Mouse (Mus musculus) lung, postnatal 36 days (tissue): ENCODE results near the gene Hs3st3b1.

Source experiments
- DNase-seq: peaks from one replicate; pipeline ENCODE4 v3.0.0; 2022; ENCODE audit warnings: mixed read lengths

Gene Hs3st3b1

DNA sequence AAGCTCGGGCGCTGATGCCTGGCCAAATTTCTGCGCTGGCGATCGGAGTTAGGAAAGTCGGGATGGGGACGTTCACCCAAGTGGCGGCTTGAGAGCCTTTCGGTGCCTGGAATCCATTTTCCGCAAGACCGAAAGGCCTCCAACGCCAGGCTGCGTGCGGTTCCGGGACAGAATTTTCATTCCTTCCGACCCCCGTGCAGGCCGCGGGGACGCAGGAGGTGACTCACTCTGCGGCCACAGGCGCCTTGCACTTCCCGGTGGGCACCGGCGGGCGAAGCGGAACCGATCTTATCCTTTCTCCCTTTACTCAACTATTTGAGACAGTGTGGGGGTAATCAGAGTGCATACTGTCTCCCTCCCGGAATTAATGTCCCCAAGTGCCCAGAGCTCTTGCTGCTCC is 1.3 kb upstream of the Hs3st3b1 start:
- DNase-seq: peak; percentile 20

DNA sequence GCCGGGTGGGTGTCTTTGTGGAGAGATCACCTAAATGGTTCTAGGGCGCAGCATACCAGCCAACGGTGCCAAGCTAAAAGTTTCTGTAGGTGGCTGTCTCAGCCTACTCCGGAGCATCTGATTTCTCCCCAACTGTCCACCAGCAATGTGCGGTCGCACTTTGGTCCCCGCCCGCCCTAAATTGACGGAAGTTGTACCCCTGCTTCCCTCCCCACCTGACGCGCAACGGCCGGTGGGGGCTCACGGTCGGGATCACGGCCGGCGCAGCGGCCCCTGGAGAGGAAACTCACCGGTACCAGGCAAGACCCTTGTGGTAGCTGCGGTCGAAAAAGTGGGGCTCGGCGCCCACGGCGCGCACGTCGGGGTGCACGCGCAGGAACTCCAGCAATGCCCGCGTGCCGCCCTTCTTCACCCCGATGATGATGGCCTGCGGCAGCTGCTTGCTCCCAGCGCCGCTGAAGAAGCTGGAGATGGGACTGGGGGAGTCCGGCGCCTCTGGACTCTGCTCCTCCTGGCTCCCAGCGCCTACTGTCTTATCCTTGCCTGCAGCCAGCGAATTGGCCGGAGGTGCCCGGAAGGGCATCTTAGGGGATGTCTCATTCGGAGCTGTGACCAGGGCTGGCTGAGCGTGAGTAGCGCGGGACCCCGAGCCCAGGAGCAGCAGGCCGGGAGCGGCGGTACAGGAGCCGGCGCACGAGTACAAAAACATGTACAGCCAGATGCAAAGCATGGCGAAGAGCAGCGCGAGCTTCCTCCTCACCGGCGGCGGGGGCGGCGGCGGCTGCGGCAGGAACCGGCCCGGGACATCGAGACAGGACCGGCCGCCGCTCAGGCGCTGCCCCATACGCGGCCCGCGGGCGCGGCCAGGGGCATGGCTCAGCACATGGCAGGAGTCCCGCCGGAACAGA is 792 bp downstream of the Hs3st3b1 start:
- DNase-seq: peak; percentile 21

- peak; percentile 83 for DNase-seq
Observed at GRCm38 (mm10) chr11:63920531-63920930, 1.6 kb downstream of the Hs3st3b1 start.

DNA sequence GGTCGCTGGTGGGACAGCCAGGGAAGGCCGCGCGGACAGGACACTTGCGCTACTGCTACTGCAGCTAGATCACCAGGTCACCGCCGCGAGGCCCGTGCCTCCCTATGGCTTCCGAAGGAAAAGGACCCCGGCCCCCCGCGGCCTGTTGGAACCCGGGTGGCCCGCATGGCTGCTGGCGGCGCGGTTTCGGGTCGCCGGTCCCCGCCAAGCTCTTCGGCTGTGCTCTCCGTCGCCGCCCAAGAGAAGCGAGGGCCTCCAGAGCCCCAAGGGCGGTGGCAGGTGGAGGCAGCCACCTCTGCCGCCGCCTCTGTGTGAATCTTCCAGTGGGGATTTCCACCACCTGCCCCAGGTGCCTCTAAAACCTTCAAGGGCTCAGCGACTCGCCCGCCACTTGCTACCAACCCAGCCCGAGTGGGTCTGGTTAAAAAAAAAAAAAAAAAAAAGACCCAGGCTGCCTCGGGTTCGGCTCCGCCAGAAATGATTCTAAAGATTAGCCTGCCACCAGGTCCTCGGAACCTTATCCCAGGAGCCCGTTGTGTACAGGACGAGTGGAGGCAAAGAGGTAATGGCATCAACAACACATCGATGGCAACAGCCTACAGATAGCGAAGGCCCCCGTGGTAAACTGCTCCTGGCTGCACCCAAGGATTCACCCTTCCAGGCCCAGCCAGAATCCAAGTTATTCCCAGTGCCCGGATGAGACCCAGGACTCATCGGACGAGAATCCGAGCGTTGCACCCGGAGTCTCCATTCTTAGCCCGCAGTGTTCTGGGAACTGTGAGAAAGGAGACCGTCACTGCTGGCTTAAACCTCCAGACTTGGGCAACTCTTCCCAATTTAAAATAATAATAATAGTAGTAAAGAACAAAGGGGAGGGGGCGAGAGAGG is 2.6 kb downstream of the Hs3st3b1 start:
- DNase-seq: no peak

- DNase-seq: peak; percentile 42
Observed at GRCm38 (mm10) chr11:63918321-63919105, 3.6 kb downstream of the Hs3st3b1 start.

GRCm38 (mm10) chr11:63917561-63917960 is 4.5 kb downstream of the Hs3st3b1 start:
- no peak for DNase-seq

DNA sequence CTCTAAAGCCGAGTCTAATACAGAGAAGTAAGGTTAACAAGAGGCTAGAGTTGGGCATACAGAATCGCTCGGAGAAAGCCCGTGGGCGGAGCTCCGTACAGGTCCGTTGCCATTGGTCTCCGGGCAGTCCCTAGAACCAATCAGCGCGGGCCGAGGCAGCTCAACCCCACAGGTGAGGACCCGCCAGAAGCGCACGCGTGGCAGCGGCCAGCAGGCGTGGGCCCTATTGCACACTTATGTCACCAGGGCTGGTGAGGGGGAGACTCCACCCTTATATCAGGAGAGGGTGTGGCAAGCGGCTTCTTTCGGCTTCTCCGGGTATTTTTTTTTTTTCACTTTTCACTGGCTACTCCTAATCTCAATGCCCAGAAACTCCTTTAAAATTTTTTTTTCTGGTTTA is 7.7 kb downstream of the Hs3st3b1 start:
- peak; percentile 92 for DNase-seq

DNA sequence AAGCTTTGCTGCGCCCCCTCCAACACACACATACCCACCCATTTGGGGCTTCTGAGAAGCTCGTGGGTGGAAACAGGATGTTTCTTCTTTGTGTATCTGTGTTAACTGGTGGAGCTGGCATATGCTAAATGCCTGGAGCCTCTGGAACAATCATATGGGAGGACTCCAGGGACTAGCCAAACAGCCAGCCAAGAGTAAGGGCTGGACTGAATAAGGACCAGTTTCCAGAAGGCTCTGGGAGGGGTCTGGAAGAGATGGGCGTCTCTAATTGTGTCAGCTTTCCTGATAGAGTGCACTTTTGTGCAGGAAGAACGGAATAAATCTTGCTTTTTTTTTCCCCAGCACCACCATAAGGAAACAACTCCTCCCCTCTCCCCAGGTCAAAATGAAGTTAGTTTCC is 8.2 kb downstream of the Hs3st3b1 start:
- no peak for DNase-seq

- DNase-seq: no peak
Observed at GRCm38 (mm10) chr11:63911001-63911400, 11.1 kb downstream of the Hs3st3b1 start.

GRCm38 (mm10) chr11:63909961-63910360 is 12.1 kb downstream of the Hs3st3b1 start:
- no peak for DNase-seq

DNA sequence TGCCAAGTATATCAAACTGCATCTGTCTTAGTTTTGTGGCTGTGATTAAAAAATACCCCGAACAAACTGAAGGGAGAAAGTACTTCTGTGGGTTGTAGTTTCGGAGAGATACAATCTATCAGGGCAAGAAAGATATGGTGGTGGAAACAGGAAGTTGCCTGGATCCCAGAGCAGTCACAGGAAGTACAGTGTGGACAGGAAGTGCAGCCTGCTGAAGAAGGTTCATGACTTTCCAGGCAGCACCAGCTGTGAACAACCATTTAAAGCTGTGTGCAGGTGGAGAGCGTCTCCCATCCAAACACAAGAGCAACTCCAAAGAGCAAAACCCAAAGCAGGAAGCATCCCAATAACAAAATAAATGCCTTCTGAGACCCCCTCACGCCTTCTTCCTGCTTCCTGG is 13.6 kb downstream of the Hs3st3b1 start:
- DNase-seq: no peak

DNA sequence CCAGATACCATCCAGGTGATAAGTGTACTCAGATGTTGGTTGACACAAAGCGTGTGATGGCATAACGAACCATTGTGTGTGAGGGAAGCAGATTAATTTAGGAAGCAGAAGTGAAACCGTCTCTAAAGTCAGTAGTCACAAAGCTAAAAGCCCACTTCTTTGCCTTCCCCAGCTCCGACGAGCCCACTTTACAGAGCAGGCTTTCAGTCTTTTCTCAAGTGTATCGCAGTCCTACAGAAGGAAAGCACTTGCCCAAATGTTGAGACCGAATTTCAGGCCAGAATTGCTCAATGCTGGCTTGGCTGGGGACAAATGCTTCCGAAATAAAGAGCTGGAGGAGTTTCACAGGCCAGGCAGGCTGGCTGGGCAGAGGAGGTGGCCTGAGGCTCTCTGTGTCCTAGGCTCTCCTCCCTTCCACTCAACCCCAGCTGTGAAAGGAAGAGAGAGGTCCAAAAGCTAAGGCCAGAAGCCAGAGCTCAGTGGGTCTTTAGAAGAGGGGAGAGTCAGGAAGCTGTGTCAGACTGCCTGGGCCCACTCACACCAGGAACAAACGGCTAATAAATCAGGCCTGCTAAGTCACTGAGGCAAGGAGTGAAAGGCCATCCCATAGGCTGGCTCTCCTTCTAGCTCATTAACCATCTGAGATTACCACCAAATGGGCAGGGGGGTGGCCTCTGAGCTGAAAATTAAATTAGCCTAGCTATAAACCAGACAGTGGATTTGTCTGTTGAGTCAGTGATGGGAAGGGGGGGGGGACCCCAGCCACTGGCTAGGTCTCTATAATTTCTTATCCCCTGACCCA is 15.3 kb downstream of the Hs3st3b1 start:
- peak; percentile 66 for DNase-seq

DNA sequence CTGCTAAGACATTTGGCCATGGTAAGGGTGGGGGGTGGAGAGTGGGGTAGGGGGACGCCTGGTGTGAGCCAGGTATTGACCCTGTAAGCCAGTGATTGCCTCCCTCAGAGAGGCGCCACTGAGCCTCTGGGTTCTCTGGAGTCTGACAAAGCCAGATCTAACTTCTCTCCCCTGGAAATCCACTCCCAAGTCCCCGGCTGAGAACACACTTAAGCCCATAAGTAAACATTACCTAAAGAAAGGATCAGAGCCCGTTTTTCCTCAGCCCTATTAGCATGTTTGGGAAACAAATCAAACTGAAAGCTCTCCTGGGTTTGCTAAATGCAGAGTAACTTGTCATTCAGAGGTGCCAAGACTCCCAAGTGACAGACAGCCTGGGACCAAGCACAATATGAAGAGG is 17.3 kb downstream of the Hs3st3b1 start:
- no peak for DNase-seq

DNA sequence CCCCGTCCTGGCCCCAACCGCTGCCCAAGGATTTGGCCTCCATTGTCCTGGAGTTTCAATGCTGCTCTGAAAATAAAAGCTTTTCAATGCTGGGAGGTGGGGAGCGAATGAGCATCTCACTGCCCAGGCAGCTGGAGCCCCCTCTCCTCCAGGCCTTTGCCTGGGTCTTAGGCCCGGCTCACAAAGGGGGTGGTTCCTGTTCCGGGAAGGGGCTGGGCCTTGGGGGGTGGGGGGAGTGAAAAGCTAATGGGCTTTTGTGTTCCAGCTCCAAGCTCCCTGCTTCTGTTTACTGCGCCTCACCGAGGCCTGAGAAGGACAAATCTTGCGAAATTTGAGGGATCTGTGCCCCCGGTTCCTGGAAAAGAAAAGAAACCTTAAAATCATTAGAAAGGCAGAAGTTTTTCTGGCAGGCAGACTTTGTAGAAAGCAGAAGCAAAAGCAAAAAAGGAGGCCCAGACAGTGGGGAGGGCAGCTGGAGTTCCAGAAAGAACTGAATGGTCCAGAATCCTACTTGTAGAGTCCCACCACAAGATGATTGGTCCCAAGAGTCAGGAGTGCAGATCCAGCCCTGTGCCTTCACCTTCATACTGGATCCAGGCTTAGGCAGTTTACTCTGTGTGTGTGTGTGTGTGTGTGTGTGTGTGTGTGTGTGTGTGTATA is 23.5 kb downstream of the Hs3st3b1 start:
- DNase-seq: no peak

DNA sequence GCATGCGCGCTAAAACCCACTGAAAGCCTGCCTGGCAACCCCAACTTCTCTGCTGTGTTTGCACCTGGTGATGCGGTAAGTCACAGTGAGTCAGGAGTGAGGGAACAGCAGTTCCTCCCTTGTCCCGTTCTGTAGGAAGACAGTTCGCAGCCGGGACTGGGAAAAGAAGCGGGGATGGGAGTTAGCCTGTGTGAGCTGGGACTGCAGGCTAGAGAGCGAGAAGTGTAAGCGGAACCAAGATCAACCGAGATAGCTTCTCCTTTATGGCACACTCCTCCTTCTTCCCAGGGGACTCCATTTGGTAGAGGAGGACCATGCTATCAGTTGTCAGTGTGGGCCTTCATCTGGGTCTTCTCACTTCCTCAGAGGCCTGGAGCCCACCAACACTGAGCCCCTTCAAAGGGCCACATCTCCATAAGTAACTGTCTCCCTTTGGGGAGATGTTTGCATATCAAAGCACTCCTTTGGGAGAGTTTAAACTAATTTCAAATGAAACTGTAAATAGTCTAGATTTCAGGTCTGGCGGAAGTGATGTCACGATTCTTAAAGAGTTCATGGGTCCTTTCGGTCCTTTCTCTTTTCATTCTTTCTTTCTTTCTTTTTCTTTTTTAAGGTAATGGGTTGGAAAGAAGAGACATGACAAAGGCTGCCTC is 24.1 kb downstream of the Hs3st3b1 start:
- DNase-seq: no peak

DNA sequence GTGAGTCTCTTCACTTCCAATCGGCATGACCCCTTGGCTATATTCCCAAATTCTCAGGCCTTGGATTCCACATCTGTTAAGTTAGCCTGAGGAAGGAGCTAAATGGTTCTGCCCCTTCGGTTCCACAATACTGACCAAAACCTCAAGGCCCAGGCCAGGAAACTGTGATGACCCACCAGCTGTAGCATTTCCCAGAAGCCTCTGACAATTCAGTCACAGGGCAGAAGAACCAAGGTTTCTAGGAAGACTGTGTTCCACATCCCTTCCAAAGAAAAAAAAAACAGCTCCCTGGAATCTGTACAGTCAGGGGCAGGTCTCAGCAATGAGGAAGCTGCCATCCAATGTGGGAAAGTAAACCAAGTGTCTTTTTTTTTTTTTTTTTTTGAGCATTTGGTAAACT is 25.1 kb downstream of the Hs3st3b1 start:
- peak; percentile 54 for DNase-seq

- no peak for DNase-seq
Observed at GRCm38 (mm10) chr11:63894188-63894587, 27.9 kb downstream of the Hs3st3b1 start.

DNA sequence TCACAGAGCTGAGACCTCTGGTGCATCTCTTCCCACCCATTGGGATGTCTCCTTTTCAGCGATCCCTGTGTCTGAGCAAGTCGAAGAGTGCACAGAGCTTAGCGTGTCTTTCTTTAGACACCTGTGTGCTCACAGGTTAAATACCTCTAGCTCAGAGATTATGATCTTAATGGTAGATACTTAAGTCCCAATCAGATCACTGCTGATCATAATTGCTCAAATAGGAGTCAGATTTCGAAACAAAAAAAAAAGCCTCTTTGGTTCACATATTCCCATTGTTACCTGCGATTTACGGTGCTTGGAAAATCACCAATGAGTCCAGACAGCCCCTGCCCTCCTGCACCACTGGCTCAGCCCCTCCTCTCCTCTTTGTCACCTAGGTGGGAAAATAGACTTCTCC is 28.5 kb downstream of the Hs3st3b1 start:
- no peak for DNase-seq

- peak; percentile 22 for DNase-seq
Observed at GRCm38 (mm10) chr11:63891479-63892020, 30.5 kb downstream of the Hs3st3b1 start.

- no peak for DNase-seq
Observed at GRCm38 (mm10) chr11:63883385-63883784, 38.7 kb downstream of the Hs3st3b1 start.

DNA sequence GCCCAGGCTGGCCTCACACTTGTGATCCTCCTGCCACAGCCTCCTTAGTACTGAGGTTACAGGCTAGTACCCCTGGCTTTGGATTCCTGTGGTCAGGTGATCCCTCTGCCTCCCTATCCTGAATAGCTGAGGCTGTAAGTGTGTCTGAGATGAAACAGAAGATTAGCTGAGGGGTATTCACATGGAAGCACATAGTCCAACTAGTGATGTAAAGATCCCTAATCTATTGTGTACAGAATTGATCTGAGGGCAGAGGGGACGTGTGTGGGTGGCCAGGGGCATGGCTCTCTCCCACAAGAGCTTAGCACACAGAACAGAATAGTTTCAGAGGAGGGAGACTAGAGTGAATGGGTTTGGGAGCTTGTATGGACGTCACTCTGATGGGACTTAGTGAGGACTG is 41.8 kb downstream of the Hs3st3b1 start:
- DNase-seq: no peak
